In genomic region chr2:26329402-26329801, GRCm38 (mm10) we compare ENCODE assay signal across 9 mouse cellular contexts. TPM values are rescaled to one million over a fixed set of nuclear protein-coding genes. Genes with fewer than 3 reads are reported as not detected.
DNase-seq lines count a peak whose midpoint lies in the region; ATAC-seq and TF ChIP-seq lines count a peak whose summit lies in the region.
"Had no signal": no experiment of that assay in that cellular context is flagged by ENCODE, and none has a peak within 500 bp of the region (broad histone marks: within the 10 kb centered on the region; RNA-seq: fewer than 3 reads in every experiment).

No protein-coding gene starts in this region.

- DNase-seq in gastrocnemius, adult 18-20 months (ENCODE audit: low spot score) = peak; percentile 42
- DNase-seq in gastrocnemius, postnatal 36 days = no peak
- DNase-seq in MEL (ENCODE audit: low read depth, low spot score) = peak; percentile 55
- peak; percentile 40 for DNase-seq in hindbrain, embryonic 14.5 days (ENCODE audit: low spot score)
- peak; percentile 77 for DNase-seq in stomach, postnatal 0 days (ENCODE audit: low spot score)
- DNase-seq in thymus, postnatal 14 days = no peak
- DNase-seq in spleen, postnatal 36 days (ENCODE audit: low spot score in 2 of 2) = no peak

- 48% methylated on average over 8 of the region's 8 CpGs for WGBS in embryonic facial prominence, embryonic 13.5 days
- 46% methylated on average over 8 of the region's 8 CpGs for WGBS in hindbrain, embryonic 14.5 days
- WGBS in stomach, postnatal 0 days = 59% methylated on average over 8 of the region's 8 CpGs

- no peak for TF ChIP-seq RAD21 in MEL (IDR thresholded peaks at IDR 0.05; ENCODE audit: low read depth, low read length)

- no peak for TF ChIP-seq CTCF in MEL (IDR thresholded peaks at IDR 0.05 in 2 of 3, conservative IDR thresholded peaks at IDR 0.05 in 1 of 3; ENCODE audit: control insufficient read depth in 1 of 3, insufficient read depth in 1 of 3, low read depth in 2 of 3, low read length in 3 of 3, poor library complexity in 1 of 3, severe bottlenecking in 1 of 3)
- TF ChIP-seq CTCF in stomach, postnatal 0 days (IDR thresholded peaks at IDR 0.05; ENCODE audit: low read depth) = no peak

- H3K79me2 ChIP-seq in MEL (ENCODE audit: control insufficient read depth, insufficient read depth, low read length, poor library complexity) = no peaks in the 10 kb centered on the region

- intact Hi-C loops in gastrocnemius, postnatal 36 days (cut with DNase I) = loop anchor here (5.0 kb wide), 1 partner anchor 233 kb away; no protein-coding TSS in a partner anchor

- no peak overlapping the region for H3K4me2 ChIP-seq in embryonic facial prominence, embryonic 13.5 days
- H3K4me2 ChIP-seq in hindbrain, embryonic 14.5 days (replicated peaks) = no peak overlapping the region
- H3K4me2 ChIP-seq in stomach, postnatal 0 days (replicated peaks; ENCODE audit: low read depth) = no peak overlapping the region

- no peaks in the 10 kb centered on the region for H3K9me3 ChIP-seq in MEL (replicated peaks; ENCODE audit: insufficient read depth, low read length)
- H3K9me3 ChIP-seq in embryonic facial prominence, embryonic 13.5 days = no peaks in the 10 kb centered on the region
- H3K9me3 ChIP-seq in hindbrain, embryonic 14.5 days (ENCODE audit: control insufficient read depth, low read length) = no peaks in the 10 kb centered on the region
- H3K9me3 ChIP-seq in stomach, postnatal 0 days (ENCODE audit: control insufficient read depth, low read length) = no peaks in the 10 kb centered on the region

- no peaks in the 10 kb centered on the region; a peak in 1 of 4 replicates for H3K4me1 ChIP-seq in MEL (ENCODE audit: control insufficient read depth in 1 of 2, insufficient read depth in 2 of 2, low read length in 2 of 2)
- no peaks in the 10 kb centered on the region for H3K4me1 ChIP-seq in embryonic facial prominence, embryonic 13.5 days
- H3K4me1 ChIP-seq in hindbrain, embryonic 14.5 days (replicated peaks; ENCODE audit: control insufficient read depth, insufficient read depth, low read length) = no peaks in the 10 kb centered on the region
- H3K4me1 ChIP-seq in stomach, postnatal 0 days (replicated peaks; ENCODE audit: control insufficient read depth, insufficient read depth) = no peaks in the 10 kb centered on the region

- ATAC-seq in embryonic facial prominence, embryonic 13.5 days (ENCODE audit: insufficient number of reproducible peaks, insufficient read depth, low FRiP score, low TSS enrichment, low read depth) = no peak
- ATAC-seq in hindbrain, embryonic 14.5 days (ENCODE audit: low FRiP score) = no peak
- peak; percentile 81 for ATAC-seq in stomach, postnatal 0 days (ENCODE audit: low FRiP score, low TSS enrichment)

- no peaks in the 10 kb centered on the region for H3K36me3 ChIP-seq in MEL (ENCODE audit: control insufficient read depth in 1 of 2, insufficient read depth in 2 of 2, low read length in 2 of 2)
- H3K36me3 ChIP-seq in embryonic facial prominence, embryonic 13.5 days = peaks cover 77% of the 10 kb centered on the region
- peaks cover 83% of the 10 kb centered on the region for H3K36me3 ChIP-seq in hindbrain, embryonic 14.5 days (replicated peaks; ENCODE audit: control insufficient read depth, insufficient read depth)
- H3K36me3 ChIP-seq in stomach, postnatal 0 days (ENCODE audit: control insufficient read depth, insufficient read depth, low read length) = peaks cover 9% of the 10 kb centered on the region; the same call in 1 of the 2 replicates

- no peak for TF ChIP-seq EP300 in MEL (IDR thresholded peaks at IDR 0.05; ENCODE audit: low read depth in 1 of 2, low read length in 2 of 2)
- no peak for TF ChIP-seq EP300 in stomach, postnatal 0 days (optimal IDR thresholded peaks at IDR 0.05)

- H3K4me3 ChIP-seq in MEL (ENCODE audit: control insufficient read depth in 1 of 2, insufficient read depth in 1 of 2, low read depth in 2 of 2, low read length in 2 of 2) = no peak overlapping the region
- no peak overlapping the region for H3K4me3 ChIP-seq in embryonic facial prominence, embryonic 13.5 days
- no peak overlapping the region for H3K4me3 ChIP-seq in hindbrain, embryonic 14.5 days (replicated peaks; ENCODE audit: low read length)
- no peak overlapping the region for H3K4me3 ChIP-seq in stomach, postnatal 0 days (ENCODE audit: low read depth, low read length)

- no peak overlapping the region for H3K27ac ChIP-seq in MEL (ENCODE audit: control insufficient read depth, low read depth, low read length)
- H3K27ac ChIP-seq in embryonic facial prominence, embryonic 13.5 days = 0 out of 2 replicates have a peak overlapping the region, but pooled peaks have one; percentile 4
- H3K27ac ChIP-seq in hindbrain, embryonic 14.5 days = peak overlapping the region; percentile 67
- no peak overlapping the region for H3K27ac ChIP-seq in stomach, postnatal 0 days (replicated peaks)

- H3K27me3 ChIP-seq in MEL (ENCODE audit: control insufficient read depth in 1 of 2, insufficient read depth in 2 of 2, low read length in 2 of 2) = no peaks in the 10 kb centered on the region
- H3K27me3 ChIP-seq in embryonic facial prominence, embryonic 13.5 days = no peaks in the 10 kb centered on the region
- no peaks in the 10 kb centered on the region for H3K27me3 ChIP-seq in hindbrain, embryonic 14.5 days (ENCODE audit: control insufficient read depth, insufficient read depth, low read length)
- no peaks in the 10 kb centered on the region for H3K27me3 ChIP-seq in stomach, postnatal 0 days (ENCODE audit: control insufficient read depth, insufficient read depth, low read length)

- H3K9ac ChIP-seq in MEL (ENCODE audit: control insufficient read depth, low read depth, low read length, poor library complexity, severe bottlenecking) = 0 out of 2 replicates have a peak overlapping the region, but pooled peaks have one; percentile 5
- H3K9ac ChIP-seq in embryonic facial prominence, embryonic 13.5 days = no peak overlapping the region
- H3K9ac ChIP-seq in hindbrain, embryonic 14.5 days = no peak overlapping the region
- no peak overlapping the region for H3K9ac ChIP-seq in stomach, postnatal 0 days (ENCODE audit: low read length)

- no peak for TF ChIP-seq POLR2A in MEL (IDR thresholded peaks at IDR 0.05; ENCODE audit: control insufficient read depth in 1 of 2, insufficient read depth in 1 of 2, low read depth in 1 of 2, low read length in 2 of 2, poor library complexity in 1 of 2)

TF ChIP-seq in MEL, 35 proteins besides CTCF, POLR2A, EP300 and RAD21 (continues in another document):
- no peak for TF ChIP-seq CHD2 (IDR thresholded peaks at IDR 0.05; ENCODE audit: low read length)
- TF ChIP-seq MEF2A (IDR thresholded peaks at IDR 0.05; ENCODE audit: extremely low read depth, insufficient replicate concordance, low read depth, low read length, poor library complexity, severe bottlenecking) = no peak
- no peak for TF ChIP-seq SIN3A (IDR thresholded peaks at IDR 0.05; ENCODE audit: low read length)

RNA-seq across cellular contexts. Expression of gene Gpsm1, which starts 14.1 kb away (rescaled TPM):
- 1 to 10 TPM; 1.6 to 2.3 TPM for total RNA-seq in gastrocnemius, adult 18-20 months (2021)
- total RNA-seq in gastrocnemius, postnatal 36 days (2021) = 1 to 10 TPM; 2.1 to 2.9 TPM
- 1.4 and 1.7 TPM in 2 replicates for total RNA-seq in MEL (2012; rRNA removed)
- 1 to 10 TPM in 1 of 2 experiments, not detected in 1; 6.9 TPM for polyA plus RNA-seq in MEL (2012; ENCODE audit: insufficient read depth in 1 of 2, insufficient read length in 2 of 2, low read depth in 1 of 2, low replicate concordance in 2 of 2, missing spikeins in 1 of 2)
- polyA plus RNA-seq in embryonic facial prominence, embryonic 13.5 days (2015; fragmentation: Nextera tagmentation; extraction: Ambion mirVana) = 54.8 and 57.0 TPM in 2 replicates
- polyA plus RNA-seq in hindbrain, embryonic 14.5 days (2014; fragmentation: Nextera tagmentation; extraction: Ambion mirVana) = 96.7 and 101 TPM in 2 replicates
- 20.4 and 20.9 TPM in 2 replicates for polyA plus RNA-seq in stomach, postnatal 0 days (2015; fragmentation: Nextera tagmentation; extraction: Ambion mirVana)

RNA-seq across cellular contexts. Expression of gene Dnlz, which starts 22.5 kb away (rescaled TPM):
- total RNA-seq in gastrocnemius, adult 18-20 months (2021) = 10 to 100 TPM; 21.3 to 23.0 TPM
- 10 to 100 TPM; 18.2 to 19.5 TPM for total RNA-seq in gastrocnemius, postnatal 36 days (2021)
- total RNA-seq in MEL (2012; rRNA removed) = 17.4 and 21.8 TPM in 2 replicates
- polyA plus RNA-seq in MEL (2012; ENCODE audit: insufficient read depth in 1 of 2, insufficient read length in 2 of 2, low read depth in 1 of 2, low replicate concordance in 2 of 2, missing spikeins in 1 of 2) = 10 to 100 TPM in 1 of 2 experiments, not detected in 1; 27.7 TPM
- polyA plus RNA-seq in embryonic facial prominence, embryonic 13.5 days (2015; fragmentation: Nextera tagmentation; extraction: Ambion mirVana) = 31.4 and 32.1 TPM in 2 replicates
- 27.7 and 28.3 TPM in 2 replicates for polyA plus RNA-seq in hindbrain, embryonic 14.5 days (2014; fragmentation: Nextera tagmentation; extraction: Ambion mirVana)
- 15.1 and 16.6 TPM in 2 replicates for polyA plus RNA-seq in stomach, postnatal 0 days (2015; fragmentation: Nextera tagmentation; extraction: Ambion mirVana)

RNA-seq across cellular contexts. Expression of gene Card9, which starts 31.3 kb away (rescaled TPM):
- total RNA-seq in gastrocnemius, adult 18-20 months (2021) = under 1 TPM; 0.47 to 0.82 TPM
- under 1 TPM; 0.44 to 0.82 TPM for total RNA-seq in gastrocnemius, postnatal 36 days (2021)
- 0.16 and 0.35 TPM in 2 replicates for total RNA-seq in MEL (2012; rRNA removed)
- polyA plus RNA-seq in MEL (2012; ENCODE audit: insufficient read depth in 1 of 2, insufficient read length in 2 of 2, low read depth in 1 of 2, low replicate concordance in 2 of 2, missing spikeins in 1 of 2) = under 1 TPM in 1 of 2 experiments, not detected in 1; 0.72 TPM
- 0.81 and 1.3 TPM in 2 replicates for polyA plus RNA-seq in embryonic facial prominence, embryonic 13.5 days (2015; fragmentation: Nextera tagmentation; extraction: Ambion mirVana)
- 1.9 and 2.1 TPM in 2 replicates for polyA plus RNA-seq in hindbrain, embryonic 14.5 days (2014; fragmentation: Nextera tagmentation; extraction: Ambion mirVana)
- 0.51 and 0.55 TPM in 2 replicates for polyA plus RNA-seq in stomach, postnatal 0 days (2015; fragmentation: Nextera tagmentation; extraction: Ambion mirVana)

RNA-seq across cellular contexts. Expression of gene Ccdc187, which starts 35.0 kb away (rescaled TPM):
- not detected for total RNA-seq in gastrocnemius, adult 18-20 months (2021)
- under 1 TPM in 1 of 2 experiments, not detected in 1; 0.03 TPM for total RNA-seq in gastrocnemius, postnatal 36 days (2021)
- not detected in 2 replicates for total RNA-seq in MEL (2012; rRNA removed)
- not detected for polyA plus RNA-seq in MEL (2012; ENCODE audit: insufficient read depth in 1 of 2, insufficient read length in 2 of 2, low read depth in 1 of 2, low replicate concordance in 2 of 2, missing spikeins in 1 of 2)
- polyA plus RNA-seq in embryonic facial prominence, embryonic 13.5 days (2015; fragmentation: Nextera tagmentation; extraction: Ambion mirVana) = 0.10 and 0.28 TPM in 2 replicates
- 0.25 and 0.29 TPM in 2 replicates for polyA plus RNA-seq in hindbrain, embryonic 14.5 days (2014; fragmentation: Nextera tagmentation; extraction: Ambion mirVana)
- 0.21 and 0.40 TPM in 2 replicates for polyA plus RNA-seq in stomach, postnatal 0 days (2015; fragmentation: Nextera tagmentation; extraction: Ambion mirVana)
- polyA plus RNA-seq: embryonic facial prominence, embryonic 11.5 days had no signal

RNA-seq across cellular contexts. Expression of gene Snapc4, which starts 51.1 kb away (rescaled TPM):
- 1 to 10 TPM; 4.2 to 6.5 TPM for total RNA-seq in gastrocnemius, adult 18-20 months (2021)
- total RNA-seq in gastrocnemius, postnatal 36 days (2021) = 1 to 10 TPM; 3.7 to 9.0 TPM
- total RNA-seq in MEL (2012; rRNA removed) = 40.3 and 49.3 TPM in 2 replicates
- 10 to 100 TPM in 1 of 2 experiments, not detected in 1; 57.6 TPM for polyA plus RNA-seq in MEL (2012; ENCODE audit: insufficient read depth in 1 of 2, insufficient read length in 2 of 2, low read depth in 1 of 2, low replicate concordance in 2 of 2, missing spikeins in 1 of 2)
- polyA plus RNA-seq in embryonic facial prominence, embryonic 13.5 days (2015; fragmentation: Nextera tagmentation; extraction: Ambion mirVana) = 33.9 and 38.9 TPM in 2 replicates
- 25.4 and 29.3 TPM in 2 replicates for polyA plus RNA-seq in hindbrain, embryonic 14.5 days (2014; fragmentation: Nextera tagmentation; extraction: Ambion mirVana)
- 7.4 and 9.5 TPM in 2 replicates for polyA plus RNA-seq in stomach, postnatal 0 days (2015; fragmentation: Nextera tagmentation; extraction: Ambion mirVana)

Comparison
In these comparisons a context has a peak if more than half of its experiments do, and no peak if none do; other contexts are left out.
1. DNase-seq: peak in gastrocnemius, adult 18-20 months (single experiment), MEL (single experiment), hindbrain, embryonic 14.5 days (single experiment) and stomach, postnatal 0 days (single experiment); none in gastrocnemius, postnatal 36 days (0 of 2), thymus, postnatal 14 days (single experiment) and spleen, postnatal 36 days (0 of 2).
2. H3K27ac ChIP-seq: peak in embryonic facial prominence, embryonic 13.5 days (single experiment) and hindbrain, embryonic 14.5 days (single experiment); none in MEL (single experiment) and stomach, postnatal 0 days (single experiment).